Mouse (Mus musculus) stomach, postnatal 0 days (tissue): ENCODE measurements around the gene Cplx2.

Experiments used
- CTCF ChIP-seq: IDR thresholded peaks from 2 replicates; pipeline ENCODE4 v1.5.1; 2016; ENCODE audit warnings: antibody characterized with exemption, low read depth, mild to moderate bottlenecking, moderate library complexity
- EP300 ChIP-seq: optimal IDR thresholded peaks from 2 replicates; pipeline ENCODE3; 2016; ENCODE audit warnings: antibody characterized with exemption

GRCm38 (mm10) chr13:54405805-54406204, 34.7 kb downstream of the Cplx2 start:
- TF ChIP-seq CTCF (no peak), EP300 (no peak)
